Mouse (Mus musculus): ENCODE measurements around the gene Gpr27.

DNA sequence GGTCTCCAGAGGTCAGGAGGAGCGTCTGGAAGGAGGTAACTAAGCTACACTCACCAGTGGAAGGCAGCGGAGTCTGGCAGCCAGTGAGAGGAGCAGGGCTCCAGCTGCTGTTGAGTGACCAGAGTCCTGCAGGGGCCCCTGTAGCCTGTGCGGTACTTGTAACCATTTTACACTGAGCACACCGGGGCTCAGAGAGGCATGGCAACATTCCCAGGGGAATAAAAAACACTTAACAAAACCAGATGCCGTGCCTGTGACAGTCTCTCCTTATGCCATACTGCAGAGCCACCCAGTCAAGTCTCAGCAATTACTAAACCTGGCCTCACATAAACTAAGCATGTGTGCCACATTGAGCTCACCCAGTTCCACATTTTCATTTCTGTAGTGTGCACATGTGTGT lies 38.1 kb upstream of the Gpr27 start:
- TF ChIP-seq CTCF (conservative IDR thresholded peaks at IDR 0.05; ENCODE audit: insufficient read depth, insufficient read length, low read depth, low read length) (no peak), POLR2A (IDR thresholded peaks at IDR 0.05; ENCODE audit: low read depth, low read length) (no peak)

Data from kidney, adult 2 months (tissue).